ENCODE assay signal across 20 mouse cellular contexts in genomic region chr9:14939610-14940009, GRCm38 (mm10). TPM values are rescaled to one million over a fixed set of nuclear protein-coding genes. Genes with fewer than 3 reads are reported as not detected.
"Had no signal": no experiment of that assay in that cellular context is flagged by ENCODE, and none has a peak within 500 bp of the region (broad histone marks: within the 10 kb centered on the region; RNA-seq: fewer than 3 reads in every experiment).

No protein-coding gene starts in this region.

- H3K27ac ChIP-seq: neural tube, embryonic 13.5 days; neural tube, embryonic 15.5 days; stomach, embryonic 15.5 days; stomach, postnatal 0 days had no signal

- H3K27me3 ChIP-seq: neural tube, embryonic 13.5 days; neural tube, embryonic 15.5 days; stomach, embryonic 15.5 days had no signal

- DNase-seq: retina, postnatal 1 day; right cerebral cortex, adult 18-20 months; right cerebral cortex, postnatal 14 days; right cerebral cortex, postnatal 25 days; right cerebral cortex, postnatal 4 days; spleen, adult 18-20 months; thymus, adult 18-20 months; thymus, adult 2 months; thymus, postnatal 14 days; thymus, postnatal 25 days; thymus, postnatal 36 days; thymus, postnatal 4 days had no signal

- H3K4me2 ChIP-seq: neural tube, embryonic 13.5 days; neural tube, embryonic 15.5 days; stomach, embryonic 15.5 days had no signal

- H3K9ac ChIP-seq: neural tube, embryonic 13.5 days; neural tube, embryonic 15.5 days; stomach, embryonic 15.5 days had no signal

- H3K9me3 ChIP-seq: neural tube, embryonic 13.5 days; neural tube, embryonic 15.5 days; stomach, embryonic 15.5 days had no signal

- H3K36me3 ChIP-seq: neural tube, embryonic 13.5 days; neural tube, embryonic 15.5 days; stomach, embryonic 15.5 days had no signal

- H3K4me3 ChIP-seq: neural tube, embryonic 13.5 days; neural tube, embryonic 15.5 days; stomach, embryonic 15.5 days had no signal

- H3K4me1 ChIP-seq: neural tube, embryonic 13.5 days; neural tube, embryonic 15.5 days; stomach, embryonic 15.5 days had no signal

RNA-seq across cellular contexts. Expression of gene Izumo1r, which starts 35.9 kb away (rescaled TPM):
- polyA plus RNA-seq: neural tube, embryonic 13.5 days; neural tube, embryonic 14.5 days; neural tube, embryonic 15.5 days; stomach, embryonic 14.5 days; stomach, embryonic 15.5 days; stomach, embryonic 16.5 days; stomach, postnatal 0 days; testis, adult 2 months had no signal
